Mouse (Mus musculus) midbrain, embryonic 14.5 days (tissue): ENCODE results near the gene Pars2. TPM values are rescaled to one million over a fixed set of nuclear protein-coding genes. Genes with fewer than 3 reads are reported as not detected.

Source experiments
- ATAC-seq: fragments of 200-750 bp; cut with Nextera tagmentation; 2 replicates; pipeline ENCODE4 v1.8.0; 2017; ENCODE audit warnings: moderate number of reproducible peaks, moderate library complexity; ENCODE audit not compliant: low FRiP score, low TSS enrichment
- DNase-seq: peaks from one replicate; pipeline ENCODE4 v3.0.0-alpha.2; 2015
- H3K27ac ChIP-seq: fragments of 300-500 bp; sonication (generic); replicated peaks from 2 replicates; pipeline ENCODE4 v1.5.1; 2014; ENCODE audit warnings: mild to moderate bottlenecking, low read depth, low read length, moderate library complexity
- H3K27me3 ChIP-seq: fragments of 300-500 bp; sonication (generic); 2 replicates; pipeline ENCODE4 v1.6.1; 2014; ENCODE audit warnings: low read length, control low read depth, mixed read lengths; ENCODE audit not compliant: control insufficient read depth, insufficient read depth
- H3K36me3 ChIP-seq: fragments of 300-500 bp; sonication (generic); 2 replicates; pipeline ENCODE4 v1.6.1; 2014; ENCODE audit warnings: low read length, control low read depth; ENCODE audit not compliant: control insufficient read depth, insufficient read depth
- H3K4me1 ChIP-seq: fragments of 300-500 bp; sonication (generic); 2 replicates; pipeline ENCODE4 v1.6.1; 2014; ENCODE audit warnings: mild to moderate bottlenecking, antibody characterized with exemption, low read length, control low read depth; ENCODE audit not compliant: control insufficient read depth, insufficient read depth
- H3K4me2 ChIP-seq: fragments of 300-500 bp; sonication (generic); 2 replicates; pipeline ENCODE4 v1.6.1; 2014; ENCODE audit warnings: mild to moderate bottlenecking, low read length, moderate library complexity
- H3K4me3 ChIP-seq: fragments of 300-500 bp; sonication (generic); replicated peaks from 2 replicates; pipeline ENCODE4 v1.5.1; 2014; ENCODE audit warnings: low read depth, low read length
- H3K9ac ChIP-seq: fragments of 300-500 bp; sonication (generic); replicated peaks from 2 replicates; pipeline ENCODE4 v1.6.1; 2014; ENCODE audit warnings: mild to moderate bottlenecking, low read length, moderate library complexity
- H3K9me3 ChIP-seq: fragments of 300-500 bp; sonication (generic); 2 replicates; pipeline ENCODE4 v1.6.1; 2016; ENCODE audit warnings: low read length, control low read depth, mixed read lengths; ENCODE audit not compliant: control insufficient read depth
- WGBS: fragments of 180-500 bp; shearing (Covaris S2); extraction: QIAGEN DNeasy Blood & Tissue Kit; methylation state at CpG from one replicate; pipeline ENCODE4 v1.1.7; 2014; 5-methylcytosine and 5-hydroxymethylcytosine counted together
- polyA plus RNA-seq: library from polyadenylated mRNA; unstranded; fragments of >200 nt; fragmentation: Nextera tagmentation; extraction: Ambion mirVana; gene quantifications from 2 replicates; pipeline ENCODE4 v1.2.1, GENCODE M21; 2014

Pars2 gene
- polyA plus RNA-seq, 1 experiment from 2014 or later = 8.8 TPM

- Histone ChIP-seq H3K27ac (peak overlapping the region; percentile 72; the same call in 1 of the 2 replicates), H3K4me1 (peaks cover 27% of the 10 kb centered on the region), H3K4me2 (no peak overlapping the region), H3K27me3 (no peaks in the 10 kb centered on the region; the same call in 1 of the 2 replicates), H3K9me3 (no peaks in the 10 kb centered on the region), H3K4me3 (no peak overlapping the region), H3K9ac (no peak overlapping the region), H3K36me3 (no peaks in the 10 kb centered on the region)
- ATAC-seq (no peak), DNase-seq (peak; percentile 49)
- WGBS = 57% methylated on average over 11 of the region's 11 CpGs
Measured at GRCm38 (mm10) chr4:106704416-106704815, 53.5 kb downstream of the Pars2 start.

Other genes starting within 250 kb of the Pars2 start
- 4.1 and 4.4 TPM in 2 replicates for gene Pcsk9, start 186.7 kb upstream of the Pars2 start, polyA plus RNA-seq
- not detected in 2 replicates for gene Bsnd, start 158.8 kb upstream of the Pars2 start, polyA plus RNA-seq
- gene Dhcr24, start 90.0 kb upstream of the Pars2 start, polyA plus RNA-seq = 18.2 and 20.9 TPM in 2 replicates
- gene Lexm, start 33.8 kb upstream of the Pars2 start, polyA plus RNA-seq = not detected in 2 replicates
- gene Ttc22, start 28.6 kb upstream of the Pars2 start, polyA plus RNA-seq = 3.3 and 3.5 TPM in 2 replicates
- 104 and 121 TPM in 2 replicates for gene Ttc4, start 27.9 kb downstream of the Pars2 start, polyA plus RNA-seq
- 0.26 and 0.43 TPM in 2 replicates for gene Mroh7, start 79.9 kb downstream of the Pars2 start, polyA plus RNA-seq
- gene Fam151a, start 82.8 kb downstream of the Pars2 start, polyA plus RNA-seq = not detected in 2 replicates
- 0.78 and 1.3 TPM in 2 replicates for gene Acot11, start 153.9 kb downstream of the Pars2 start, polyA plus RNA-seq